Mouse (Mus musculus): ENCODE data around the gene Acat3. TPM values are rescaled to one million over a fixed set of nuclear protein-coding genes. Genes with fewer than 3 reads are reported as not detected.
"Not testable (repeated sequence)": the region's sequence is repeated elsewhere in the genome, so short reads cannot be mapped to it uniquely, and the experiment has no call there.

Gene Acat3
- not detected in 2 replicates for polyA plus RNA-seq (2012; ENCODE audit: insufficient read depth, insufficient read length, low replicate concordance, missing spikeins)

- TF ChIP-seq CTCF (IDR thresholded peaks at IDR 0.05; ENCODE audit: insufficient read depth, low read depth, low read length) (no peak), POLR2A (IDR thresholded peaks at IDR 0.05; ENCODE audit: insufficient read depth, low read depth, low read length) (no peak)
- H3K4me1 ChIP-seq (ENCODE audit: control insufficient read depth, insufficient read depth, low read length): peaks cover 6% of the 10 kb centered on the region
- no peak within 1 kb of the TSS for H3K27ac ChIP-seq (ENCODE audit: insufficient read depth, low read depth, low read length)
- H3K4me3 ChIP-seq (ENCODE audit: insufficient read depth, low read depth, low read length): peak within 1 kb of the TSS; percentile 22
- 5% methylated on average over 27 of the region's 27 CpGs for WGBS
Observed at GRCm38 (mm10) chr17:12940151-12940805, at the start of gene Acat3. Gene Acat3 (minus strand): TSS chr17:12940600.

GRCm38 (mm10) chr17:12988096-12988495 is 47.7 kb upstream of the Acat3 start:
- H3K4me1 ChIP-seq (ENCODE audit: control insufficient read depth, insufficient read depth, low read length); H3K4me3 ChIP-seq (ENCODE audit: insufficient read depth, low read depth, low read length); H3K27ac ChIP-seq (ENCODE audit: insufficient read depth, low read depth, low read length): not testable (repeated sequence)
- 94% methylated on average over 8 of the region's 8 CpGs for WGBS

GRCm38 (mm10) chr17:12983988-12984387 is 43.6 kb upstream of the Acat3 start:
- 79% methylated on average over 2 of the region's 2 CpGs for WGBS
- Histone ChIP-seq H3K4me1 (ENCODE audit: control insufficient read depth, insufficient read depth, low read length) (no peaks in the 10 kb centered on the region), H3K4me3 (ENCODE audit: insufficient read depth, low read depth, low read length) (no peak overlapping the region), H3K27ac (ENCODE audit: insufficient read depth, low read depth, low read length) (no peak overlapping the region)
- no peak for TF ChIP-seq CTCF (IDR thresholded peaks at IDR 0.05; ENCODE audit: insufficient read depth, low read depth, low read length)
- TF ChIP-seq POLR2A (IDR thresholded peaks at IDR 0.05; ENCODE audit: insufficient read depth, low read depth, low read length): no peak

GRCm38 (mm10) chr17:12978546-12978945 is 38.1 kb upstream of the Acat3 start:
- Histone ChIP-seq H3K4me3 (ENCODE audit: insufficient read depth, low read depth, low read length) (no peak overlapping the region), H3K27ac (ENCODE audit: insufficient read depth, low read depth, low read length) (no peak overlapping the region), H3K4me1 (ENCODE audit: control insufficient read depth, insufficient read depth, low read length) (no peaks in the 10 kb centered on the region)
- WGBS: 100% methylated on average over 1 of the region's 1 CpGs
- TF ChIP-seq CTCF (IDR thresholded peaks at IDR 0.05; ENCODE audit: insufficient read depth, low read depth, low read length) (no peak), POLR2A (IDR thresholded peaks at IDR 0.05; ENCODE audit: insufficient read depth, low read depth, low read length) (no peak)

- no peak overlapping the region for H3K4me3 ChIP-seq (ENCODE audit: insufficient read depth, low read depth, low read length)
- 70% methylated on average over 2 of the region's 2 CpGs for WGBS
- TF ChIP-seq POLR2A (IDR thresholded peaks at IDR 0.05; ENCODE audit: insufficient read depth, low read depth, low read length) (no peak), CTCF (IDR thresholded peaks at IDR 0.05; ENCODE audit: insufficient read depth, low read depth, low read length) (no peak)
- no peaks in the 10 kb centered on the region; the same call in 1 of the 2 replicates for H3K4me1 ChIP-seq (ENCODE audit: control insufficient read depth, insufficient read depth, low read length)
- no peak overlapping the region for H3K27ac ChIP-seq (ENCODE audit: insufficient read depth, low read depth, low read length)
Observed at GRCm38 (mm10) chr17:12973851-12974250, 33.5 kb upstream of the Acat3 start.

- 86% methylated on average over 2 of the region's 2 CpGs for WGBS
- H3K4me3 ChIP-seq (ENCODE audit: insufficient read depth, low read depth, low read length): no peak overlapping the region
- TF ChIP-seq CTCF (IDR thresholded peaks at IDR 0.05; ENCODE audit: insufficient read depth, low read depth, low read length): no peak
- no peak for TF ChIP-seq POLR2A (IDR thresholded peaks at IDR 0.05; ENCODE audit: insufficient read depth, low read depth, low read length)
- no peaks in the 10 kb centered on the region; the same call in 1 of the 2 replicates for H3K4me1 ChIP-seq (ENCODE audit: control insufficient read depth, insufficient read depth, low read length)
- H3K27ac ChIP-seq (ENCODE audit: insufficient read depth, low read depth, low read length): no peak overlapping the region
Observed at GRCm38 (mm10) chr17:12967173-12967572, 26.8 kb upstream of the Acat3 start.

- Histone ChIP-seq H3K4me1 (ENCODE audit: control insufficient read depth, insufficient read depth, low read length) (peaks cover 3% of the 10 kb centered on the region; the same call in 1 of the 2 replicates), H3K27ac (ENCODE audit: insufficient read depth, low read depth, low read length) (no peak overlapping the region), H3K4me3 (ENCODE audit: insufficient read depth, low read depth, low read length) (no peak overlapping the region)
- 83% methylated on average over 3 of the region's 3 CpGs for WGBS
- TF ChIP-seq CTCF (IDR thresholded peaks at IDR 0.05; ENCODE audit: insufficient read depth, low read depth, low read length): no peak
- TF ChIP-seq POLR2A (IDR thresholded peaks at IDR 0.05; ENCODE audit: insufficient read depth, low read depth, low read length): no peak
Observed at GRCm38 (mm10) chr17:12963476-12963875, 23.1 kb upstream of the Acat3 start.

GRCm38 (mm10) chr17:12960331-12960873 is 20.0 kb upstream of the Acat3 start, which contains the start of gene Acat2:
Gene Acat2 (minus strand): TSS chr17:12960747.
- Histone ChIP-seq H3K4me1 (ENCODE audit: control insufficient read depth, insufficient read depth, low read length) (peaks cover 3% of the 10 kb centered on the region; the same call in 1 of the 2 replicates), H3K4me3 (ENCODE audit: insufficient read depth, low read depth, low read length) (peak within 1 kb of the TSS; percentile 73), H3K27ac (ENCODE audit: insufficient read depth, low read depth, low read length) (peak within 1 kb of the TSS; percentile 66)
- TF ChIP-seq CTCF (IDR thresholded peaks at IDR 0.05; ENCODE audit: insufficient read depth, low read depth, low read length) (no peak), POLR2A (IDR thresholded peaks at IDR 0.05; ENCODE audit: insufficient read depth, low read depth, low read length) (peak; percentile 85)
- under 1% methylated on average over 42 of the region's 42 CpGs for WGBS

GRCm38 (mm10) chr17:12959377-12959776 is 19.0 kb upstream of the Acat3 start:
- not testable (repeated sequence) for H3K27ac ChIP-seq (ENCODE audit: insufficient read depth, low read depth, low read length); H3K4me3 ChIP-seq (ENCODE audit: insufficient read depth, low read depth, low read length); H3K4me1 ChIP-seq (ENCODE audit: control insufficient read depth, insufficient read depth, low read length)
- 3% methylated on average over 2 of the region's 2 CpGs for WGBS
